Mouse (Mus musculus): ENCODE results near the gene Cyb5r2. TPM values are rescaled to one million over a fixed set of nuclear protein-coding genes. Genes with fewer than 3 reads are reported as not detected.
A peak's percentile ranks its signal among the peaks of the same experiment; 100 is the strongest.

Cyb5r2 gene
- polyA plus RNA-seq, 1 experiment from 2014 or later: 0.10 TPM

GRCm38 (mm10) chr7:107714067-107714466, 43.8 kb downstream of the Cyb5r2 start:
- H3K27me3 ChIP-seq (replicated peaks): no peaks in the 10 kb centered on the region
- H3K27ac ChIP-seq: no peak overlapping the region
- no peaks in the 10 kb centered on the region for H3K36me3 ChIP-seq
- H3K9ac ChIP-seq: no peak overlapping the region
- no peaks in the 10 kb centered on the region for H3K4me1 ChIP-seq
- no peaks in the 10 kb centered on the region for H3K9me3 ChIP-seq
- no peak overlapping the region for H3K4me2 ChIP-seq (replicated peaks)
- 88% methylated on average over 5 of the region's 5 CpGs for WGBS
- no peak overlapping the region for H3K4me3 ChIP-seq
- no peak for ATAC-seq (ENCODE audit: low FRiP score, low read depth)

- Histone ChIP-seq H3K9ac (no peak overlapping the region), H3K27me3 (replicated peaks) (no peaks in the 10 kb centered on the region), H3K36me3 (no peaks in the 10 kb centered on the region), H3K4me2 (replicated peaks) (no peak overlapping the region), H3K4me1 (peaks cover 3% of the 10 kb centered on the region; the same call in 1 of the 2 replicates), H3K9me3 (no peaks in the 10 kb centered on the region), H3K27ac (no peak overlapping the region), H3K4me3 (no peak overlapping the region)
- 74% methylated on average over 6 of the region's 6 CpGs for WGBS
- no peak for ATAC-seq (ENCODE audit: low FRiP score, low read depth)
These were observed 45.1 kb downstream of the Cyb5r2 start for GRCm38 (mm10) chr7:107712743-107713142.

- Histone ChIP-seq H3K9ac (no peak overlapping the region), H3K4me2 (replicated peaks) (peak overlapping the region; percentile 52), H3K27ac (no peak overlapping the region), H3K27me3 (replicated peaks) (no peaks in the 10 kb centered on the region), H3K36me3 (no peaks in the 10 kb centered on the region), H3K9me3 (no peaks in the 10 kb centered on the region), H3K4me1 (peaks cover 3% of the 10 kb centered on the region; the same call in 1 of the 2 replicates), H3K4me3 (peak overlapping the region; percentile 11; the same call in 1 of the 2 replicates)
- WGBS: 5% methylated on average over 10 of the region's 10 CpGs
- ATAC-seq (ENCODE audit: low FRiP score, low read depth): peak; percentile 91
These were observed 49.2 kb downstream of the Cyb5r2 start for GRCm38 (mm10) chr7:107708491-107709112.

- Histone ChIP-seq H3K9me3 (no peaks in the 10 kb centered on the region), H3K4me1 (peaks cover 3% of the 10 kb centered on the region; the same call in 1 of the 2 replicates), H3K9ac (no peak overlapping the region), H3K36me3 (no peaks in the 10 kb centered on the region), H3K27me3 (replicated peaks) (no peaks in the 10 kb centered on the region; the same call in 1 of the 2 replicates), H3K27ac (no peak overlapping the region), H3K4me2 (replicated peaks) (no peak overlapping the region), H3K4me3 (no peak overlapping the region)
- no peak for ATAC-seq (ENCODE audit: low FRiP score, low read depth)
- WGBS: 79% methylated on average over 9 of the region's 9 CpGs
These were observed 50.2 kb downstream of the Cyb5r2 start for GRCm38 (mm10) chr7:107707650-107708049.

- ATAC-seq (ENCODE audit: low FRiP score, low read depth): no peak
- Histone ChIP-seq H3K9ac (no peak overlapping the region), H3K9me3 (no peaks in the 10 kb centered on the region), H3K4me1 (peaks cover 3% of the 10 kb centered on the region; the same call in 1 of the 2 replicates), H3K27me3 (replicated peaks) (peaks cover 4% of the 10 kb centered on the region; the same call in 1 of the 2 replicates), H3K27ac (no peak overlapping the region), H3K36me3 (no peaks in the 10 kb centered on the region), H3K4me2 (replicated peaks) (no peak overlapping the region), H3K4me3 (no peak overlapping the region)
- 82% methylated on average over 5 of the region's 5 CpGs for WGBS
These were observed 51.9 kb downstream of the Cyb5r2 start for GRCm38 (mm10) chr7:107705941-107706340.

GRCm38 (mm10) chr7:107702461-107703380, 55.1 kb downstream of the Cyb5r2 start:
- Histone ChIP-seq H3K4me2 (replicated peaks) (no peak overlapping the region), H3K27ac (no peak overlapping the region), H3K9ac (no peak overlapping the region), H3K4me1 (no peaks in the 10 kb centered on the region), H3K9me3 (no peaks in the 10 kb centered on the region), H3K4me3 (no peak overlapping the region), H3K27me3 (replicated peaks) (peaks cover 8% of the 10 kb centered on the region; the same call in 1 of the 2 replicates), H3K36me3 (no peaks in the 10 kb centered on the region)
- no peak for ATAC-seq (ENCODE audit: low FRiP score, low read depth)
- WGBS: 59% methylated on average over 13 of the region's 13 CpGs

GRCm38 (mm10) chr7:107700646-107701045, 57.2 kb downstream of the Cyb5r2 start:
- no peaks in the 10 kb centered on the region for H3K4me1 ChIP-seq
- 81% methylated on average over 5 of the region's 5 CpGs for WGBS
- peaks cover 26% of the 10 kb centered on the region for H3K27me3 ChIP-seq (replicated peaks)

GRCm38 (mm10) chr7:107699926-107700325, 57.9 kb downstream of the Cyb5r2 start:
- Histone ChIP-seq H3K27me3 (replicated peaks) (peaks cover 27% of the 10 kb centered on the region), H3K9me3 (no peaks in the 10 kb centered on the region), H3K4me1 (no peaks in the 10 kb centered on the region), H3K4me3 (no peak overlapping the region), H3K27ac (no peak overlapping the region), H3K36me3 (no peaks in the 10 kb centered on the region), H3K9ac (no peak overlapping the region), H3K4me2 (replicated peaks) (no peak overlapping the region)
- 66% methylated on average over 1 of the region's 1 CpGs for WGBS
- no peak for ATAC-seq (ENCODE audit: low FRiP score, low read depth)

More at GRCm38 (mm10) chr7:107700646-107701045, 57.2 kb downstream of the Cyb5r2 start:
- Histone ChIP-seq H3K4me2 (replicated peaks) (no peak overlapping the region), H3K9ac (no peak overlapping the region), H3K4me3 (no peak overlapping the region), H3K36me3 (no peaks in the 10 kb centered on the region), H3K27ac (no peak overlapping the region), H3K9me3 (no peaks in the 10 kb centered on the region)
- no peak for ATAC-seq (ENCODE audit: low FRiP score, low read depth)

Other genes with a start within 250 kb of the Cyb5r2 start
- gene Olfml1, start 190.6 kb downstream of the Cyb5r2 start, polyA plus RNA-seq (2016; fragmentation: Nextera tagmentation; extraction: Ambion mirVana): 6.2 and 7.0 TPM in 2 replicates
- 2.5 and 3.5 TPM in 2 replicates for gene Ppfibp2, start 162.8 kb downstream of the Cyb5r2 start, polyA plus RNA-seq (2016; fragmentation: Nextera tagmentation; extraction: Ambion mirVana)
- gene 5330417H12Rik, start 132.9 kb downstream of the Cyb5r2 start, polyA plus RNA-seq (2016; fragmentation: Nextera tagmentation; extraction: Ambion mirVana): not detected in 2 replicates
- gene Ovch2, start 43.2 kb upstream of the Cyb5r2 start, polyA plus RNA-seq (2016; fragmentation: Nextera tagmentation; extraction: Ambion mirVana): not detected in 2 replicates
- not detected in 2 replicates for gene Olfr467, start 54.2 kb upstream of the Cyb5r2 start, polyA plus RNA-seq (2016; fragmentation: Nextera tagmentation; extraction: Ambion mirVana)
- gene Olfr469, start 67.5 kb upstream of the Cyb5r2 start, polyA plus RNA-seq (2016; fragmentation: Nextera tagmentation; extraction: Ambion mirVana): not detected in 2 replicates
- not detected in 2 replicates for gene Olfr470, start 89.5 kb upstream of the Cyb5r2 start, polyA plus RNA-seq (2016; fragmentation: Nextera tagmentation; extraction: Ambion mirVana)
- gene Olfr472, start 139.9 kb upstream of the Cyb5r2 start, polyA plus RNA-seq (2016; fragmentation: Nextera tagmentation; extraction: Ambion mirVana): 0.04 TPM in 1 of 2 replicates, not detected in the other
- gene Olfr473, start 172.4 kb upstream of the Cyb5r2 start, polyA plus RNA-seq (2016; fragmentation: Nextera tagmentation; extraction: Ambion mirVana): not detected in 2 replicates
- not detected in 2 replicates for gene Olfr474, start 196.6 kb upstream of the Cyb5r2 start, polyA plus RNA-seq (2016; fragmentation: Nextera tagmentation; extraction: Ambion mirVana)
- not detected in 2 replicates for gene Olfr476, start 206.8 kb upstream of the Cyb5r2 start, polyA plus RNA-seq (2016; fragmentation: Nextera tagmentation; extraction: Ambion mirVana)
- not detected in 2 replicates for gene Olfr477, start 228.7 kb upstream of the Cyb5r2 start, polyA plus RNA-seq (2016; fragmentation: Nextera tagmentation; extraction: Ambion mirVana)

Measured in neural tube, embryonic 12.5 days (tissue).